32 mouse cellular contexts compared by ENCODE assay signal in genomic region chr16:30527889-30528288, GRCm38 (mm10). TPM values are rescaled to one million over a fixed set of nuclear protein-coding genes. Genes with fewer than 3 reads are reported as not detected.
"Had no signal": no experiment of that assay in that cellular context is flagged by ENCODE, and none has a peak within 500 bp of the region (broad histone marks: within the 10 kb centered on the region; RNA-seq: fewer than 3 reads in every experiment).

No protein-coding gene starts in this region.

- H3K27ac ChIP-seq: left cerebral cortex, adult 2 months; limb, embryonic 10.5 days; limb, embryonic 12.5 days; limb, embryonic 13.5 days; limb, embryonic 15.5 days; liver, embryonic 12.5 days; liver, embryonic 13.5 days; liver, embryonic 14.5 days; liver, embryonic 15.5 days; lung, embryonic 15.5 days; macrophage; midbrain, embryonic 10.5 days; midbrain, embryonic 12.5 days; midbrain, embryonic 13.5 days; midbrain, embryonic 15.5 days; neural tube, embryonic 12.5 days had no signal

- H3K27me3 ChIP-seq: limb, embryonic 13.5 days; limb, embryonic 15.5 days; lung, embryonic 15.5 days; midbrain, embryonic 12.5 days; midbrain, embryonic 13.5 days; midbrain, embryonic 15.5 days; neural tube, embryonic 12.5 days had no signal

- H3K9ac ChIP-seq: limb, embryonic 12.5 days; limb, embryonic 13.5 days; limb, embryonic 15.5 days; liver, embryonic 12.5 days; liver, embryonic 13.5 days; liver, embryonic 14.5 days; liver, embryonic 15.5 days; liver, postnatal 0 days; lung, embryonic 14.5 days; lung, embryonic 15.5 days; midbrain, embryonic 12.5 days; midbrain, embryonic 13.5 days; midbrain, embryonic 15.5 days; neural tube, embryonic 12.5 days had no signal

- H3K4me1 ChIP-seq: limb, embryonic 12.5 days; liver, embryonic 12.5 days; liver, embryonic 13.5 days; liver, embryonic 15.5 days; lung, embryonic 15.5 days; midbrain, embryonic 13.5 days; midbrain, embryonic 15.5 days; neural tube, embryonic 12.5 days had no signal

- H3K4me3 ChIP-seq: left cerebral cortex, adult 2 months; limb, embryonic 10.5 days; limb, embryonic 12.5 days; limb, embryonic 13.5 days; limb, embryonic 15.5 days; liver, embryonic 12.5 days; liver, embryonic 13.5 days; liver, embryonic 15.5 days; lung, embryonic 15.5 days; megakaryocyte, embryonic 14.5 days; midbrain, embryonic 10.5 days; midbrain, embryonic 12.5 days; midbrain, embryonic 13.5 days; midbrain, embryonic 15.5 days; neural tube, embryonic 12.5 days had no signal

- H3K4me2 ChIP-seq: limb, embryonic 12.5 days; limb, embryonic 13.5 days; limb, embryonic 15.5 days; liver, embryonic 11.5 days; liver, embryonic 12.5 days; liver, embryonic 13.5 days; liver, embryonic 15.5 days; lung, embryonic 14.5 days; lung, embryonic 15.5 days; midbrain, embryonic 12.5 days; midbrain, embryonic 13.5 days; midbrain, embryonic 15.5 days; neural tube, embryonic 12.5 days had no signal

- H3K36me3 ChIP-seq: liver, embryonic 12.5 days; liver, embryonic 13.5 days; liver, embryonic 15.5 days had no signal

- DNase-seq: left cerebral cortex, postnatal 4 days; liver; liver, embryonic 13.5 days; liver, postnatal 0 days; lung, adult 18-20 months; lung, adult 2 months; lung, embryonic 14.5 days; lung, postnatal 10 days; lung, postnatal 14 days; lung, postnatal 36 days; lung, postnatal 4 days; midbrain, embryonic 14.5 days had no signal

- ATAC-seq: liver, embryonic 12.5 days; liver, postnatal 0 days; lung, postnatal 0 days; midbrain, embryonic 13.5 days; midbrain, embryonic 15.5 days; midbrain, embryonic 16.5 days had no signal

- H3K9me3 ChIP-seq: limb, embryonic 10.5 days; limb, embryonic 12.5 days; limb, embryonic 13.5 days; limb, embryonic 15.5 days; liver, embryonic 12.5 days; liver, embryonic 13.5 days; liver, embryonic 15.5 days; lung, embryonic 15.5 days; midbrain, embryonic 10.5 days; midbrain, embryonic 12.5 days; midbrain, embryonic 13.5 days; midbrain, embryonic 15.5 days; neural tube, embryonic 12.5 days had no signal

RNA-seq across cellular contexts. Expression of gene Tmem44, which starts 22.8 kb away (rescaled TPM):
- total RNA-seq: monocyte, adult 5-6 weeks had no signal
- polyA plus RNA-seq: macrophage had no signal
